Mouse (Mus musculus): ENCODE results near the gene Olfr703. TPM values are rescaled to one million over a fixed set of nuclear protein-coding genes. Genes with fewer than 3 reads are reported as not detected.

Olfr703 gene
- total and polyA plus RNA-seq, 3 experiments, result not detected

GRCm38 (mm10) chr7:106813829-106814228 is 29.3 kb upstream of the Olfr703 start, which contains the start of gene Olfr701:
Gene Olfr701, plus strand, starts transcription at chr7:106814129.
- in situ Hi-C loops (cut with MboI; ENCODE audit: low pct_ligation_motif_present, low pct_unique_long_range_greater_than_20kb, low sequenced_read_pairs), result no loop called here
- Histone ChIP-seq H3K27ac (ENCODE audit: insufficient read depth, low read depth) (no peak within 1 kb of the TSS), H3K79me2 (replicated peaks; ENCODE audit: control insufficient read depth, extremely low read depth, insufficient read depth, poor library complexity, severe bottlenecking) (no peaks in the 10 kb centered on the region), H3K36me3 (replicated peaks in 1 of 2; ENCODE audit: control insufficient read depth in 1 of 2, insufficient read depth in 1 of 2, low read length in 1 of 2) (no peaks in the 10 kb centered on the region), H3K9me3 (replicated peaks; ENCODE audit: low read length) (no peaks in the 10 kb centered on the region), H3K4me2 (ENCODE audit: insufficient read depth, low read depth, poor library complexity, severe bottlenecking) (no peak within 1 kb of the TSS), H3K4me1 (ENCODE audit: control insufficient read depth in 1 of 2, insufficient read depth in 2 of 2) (no peaks in the 10 kb centered on the region), H3K27me3 (replicated peaks) (no peaks in the 10 kb centered on the region), H3K4me3 (replicated peaks in 1 of 3; ENCODE audit: low read depth in 2 of 3, low read length in 2 of 3, poor library complexity in 1 of 3) (no peak within 1 kb of the TSS), H3K9ac (ENCODE audit: insufficient read depth, low read depth) (no peak within 1 kb of the TSS)
- TF ChIP-seq NRF1 (IDR thresholded peaks at IDR 0.05; ENCODE audit: low read depth, low read length) (no peak), POLR2A (IDR thresholded peaks at IDR 0.05; ENCODE audit: low read depth, low read length) (no peak), JUN (IDR thresholded peaks at IDR 0.05; ENCODE audit: insufficient read depth, low read depth, low read length) (no peak), USF2 (conservative IDR thresholded peaks at IDR 0.05; ENCODE audit: low read depth, low read length) (no peak), ZMIZ1 (IDR thresholded peaks at IDR 0.05; ENCODE audit: low read depth, low read length) (no peak), ZC3H11A (IDR thresholded peaks at IDR 0.05; ENCODE audit: low read depth, low read length) (no peak), MAFK (IDR thresholded peaks at IDR 0.05; ENCODE audit: insufficient replicate concordance, low read length) (no peak), RCOR1 (conservative IDR thresholded peaks at IDR 0.05; ENCODE audit: low read depth, low read length) (no peak), TCF12 (IDR thresholded peaks at IDR 0.05; ENCODE audit: low read depth, low read length) (no peak), MAX (IDR thresholded peaks at IDR 0.05; ENCODE audit: low read length) (no peak), BHLHE40 (IDR thresholded peaks at IDR 0.05; ENCODE audit: low read depth, low read length) (no peak), ELF1 (IDR thresholded peaks at IDR 0.05; ENCODE audit: low read depth, low read length) (no peak)
- dilution Hi-C loops (cut with MboI; ENCODE audit: extremely low pct_ligation_motif_present, extremely low pct_unique_long_range_greater_than_20kb, low sequenced_read_pairs), result no loop called here
- DNase-seq (ENCODE audit: extremely low read depth), result no peak

DNA sequence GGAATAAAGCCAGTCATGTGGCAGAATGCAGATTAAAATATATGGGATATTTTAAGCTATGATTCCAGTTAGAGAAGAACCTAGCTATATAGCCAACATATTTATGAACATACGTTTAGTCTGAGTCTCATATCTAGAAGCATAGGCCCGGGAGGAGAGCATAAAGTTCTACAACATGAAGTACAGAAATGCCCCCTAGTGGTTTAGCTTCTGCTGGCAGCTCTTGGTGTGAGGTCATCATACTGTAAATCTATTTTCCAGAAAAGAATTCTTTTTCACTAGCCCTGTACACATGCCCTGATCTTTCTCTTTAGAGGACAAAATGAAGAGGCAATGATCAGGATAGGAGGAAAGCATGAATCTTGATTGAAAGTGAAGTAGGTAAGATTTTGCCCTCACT is 27.4 kb upstream of the Olfr703 start:
- dilution Hi-C loops (cut with MboI; ENCODE audit: extremely low pct_ligation_motif_present, extremely low pct_unique_long_range_greater_than_20kb, low sequenced_read_pairs), result no loop called here
- in situ Hi-C loops (cut with MboI; ENCODE audit: low pct_ligation_motif_present, low pct_unique_long_range_greater_than_20kb, low sequenced_read_pairs), result no loop called here
- DNase-seq (ENCODE audit: extremely low read depth), result peak; percentile 62
- Histone ChIP-seq H3K9ac (ENCODE audit: insufficient read depth, low read depth) (no peak overlapping the region), H3K9me3 (replicated peaks; ENCODE audit: low read length) (no peaks in the 10 kb centered on the region), H3K79me2 (replicated peaks; ENCODE audit: control insufficient read depth, extremely low read depth, insufficient read depth, poor library complexity, severe bottlenecking) (no peaks in the 10 kb centered on the region), H3K27ac (ENCODE audit: insufficient read depth, low read depth) (no peak overlapping the region), H3K4me1 (ENCODE audit: control insufficient read depth in 1 of 2, insufficient read depth in 2 of 2) (no peaks in the 10 kb centered on the region), H3K36me3 (replicated peaks in 1 of 2; ENCODE audit: control insufficient read depth in 1 of 2, insufficient read depth in 1 of 2, low read length in 1 of 2) (no peaks in the 10 kb centered on the region), H3K4me2 (ENCODE audit: insufficient read depth, low read depth, poor library complexity, severe bottlenecking) (no peak overlapping the region), H3K27me3 (replicated peaks) (no peaks in the 10 kb centered on the region), H3K4me3 (replicated peaks in 1 of 3; ENCODE audit: low read depth in 2 of 3, low read length in 2 of 3, poor library complexity in 1 of 3) (no peak overlapping the region)
- TF ChIP-seq ZC3H11A (IDR thresholded peaks at IDR 0.05; ENCODE audit: low read depth, low read length) (peak; percentile 27; the same call in 1 of the 2 replicates), IRF4 (IDR thresholded peaks at IDR 0.05; ENCODE audit: low read depth, low read length) (0 out of 2 replicates have a peak, but pooled peaks have one; percentile 17), SMC3 (IDR thresholded peaks at IDR 0.05; ENCODE audit: low read depth, low read length) (peak; percentile 75), RAD21 (IDR thresholded peaks at IDR 0.05; ENCODE audit: low read depth, low read length) (peak; percentile 79), MEF2A (IDR thresholded peaks at IDR 0.05; ENCODE audit: borderline replicate concordance, low read depth, low read length) (no peak), CTCF (conservative IDR thresholded peaks at IDR 0.05 in 1 of 2, IDR thresholded peaks at IDR 0.05 in 1 of 2; ENCODE audit: low read depth in 2 of 2, low read length in 2 of 2) (peak; percentile 56 to 79; a peak in 3 of 4 replicates), E2F4 (IDR thresholded peaks at IDR 0.05; ENCODE audit: insufficient replicate concordance, low read depth, low read length) (no peak)

Measured in CH12.LX (cell line).